ENCODE assay signal across 17 mouse cellular contexts in the genomic region with DNA sequence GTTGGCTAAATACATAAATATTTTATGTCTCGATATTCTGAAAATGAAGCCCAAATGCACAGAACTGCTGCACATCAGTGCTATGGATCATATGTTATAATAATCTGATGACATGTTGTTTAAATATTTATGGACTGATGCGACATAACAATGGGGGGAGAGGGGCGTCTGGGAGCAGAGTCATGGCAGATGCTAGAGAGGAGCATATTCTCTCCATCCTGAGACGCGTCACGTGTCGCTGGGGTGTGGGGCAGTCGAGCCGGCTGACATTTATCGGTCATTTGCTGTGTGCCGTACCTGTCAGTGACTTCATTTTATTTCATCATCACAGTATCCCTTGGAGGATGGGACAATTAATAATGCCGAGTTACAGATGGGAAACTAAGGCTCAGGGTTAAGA. TPM values are rescaled to one million over a fixed set of nuclear protein-coding genes. Genes with fewer than 3 reads are reported as not detected.
A peak's percentile ranks its signal among the peaks of the same experiment; 100 is the strongest.
DNase-seq lines count a peak whose midpoint lies in the region; ATAC-seq lines count a peak whose summit lies in the region.
"Had no signal": no experiment of that assay in that cellular context is flagged by ENCODE, and none has a peak within 500 bp of the region (broad histone marks: within the 10 kb centered on the region; RNA-seq: fewer than 3 reads in every experiment).

No protein-coding gene starts in this region.

- peaks cover 46% of the 10 kb centered on the region for H3K4me1 ChIP-seq in embryonic facial prominence, embryonic 13.5 days
- peaks cover 40% of the 10 kb centered on the region for H3K4me1 ChIP-seq in embryonic facial prominence, embryonic 10.5 days
- H3K4me1 ChIP-seq in hindbrain, embryonic 12.5 days = peaks cover 33% of the 10 kb centered on the region
- H3K4me1 ChIP-seq in hindbrain, embryonic 11.5 days (replicated peaks; ENCODE audit: control insufficient read depth, insufficient read depth, low read length) = no peaks in the 10 kb centered on the region; the same call in 1 of the 2 replicates
- H3K4me1 ChIP-seq in lung, embryonic 16.5 days (replicated peaks; ENCODE audit: control insufficient read depth, insufficient read depth, low read length) = peaks cover 33% of the 10 kb centered on the region

- H3K9ac ChIP-seq in embryonic facial prominence, embryonic 13.5 days = no peak overlapping the region
- H3K9ac ChIP-seq in hindbrain, embryonic 12.5 days = no peak overlapping the region
- H3K9ac ChIP-seq in hindbrain, embryonic 11.5 days (ENCODE audit: low read depth, low read length) = no peak overlapping the region
- no peak overlapping the region for H3K9ac ChIP-seq in lung, embryonic 16.5 days (ENCODE audit: low read length)
- H3K9ac ChIP-seq: embryonic facial prominence, embryonic 12.5 days; hindbrain, embryonic 13.5 days; limb, embryonic 12.5 days; liver, embryonic 13.5 days; midbrain, embryonic 12.5 days had no signal

- H3K9me3 ChIP-seq in embryonic facial prominence, embryonic 13.5 days = no peaks in the 10 kb centered on the region
- H3K9me3 ChIP-seq in embryonic facial prominence, embryonic 10.5 days = no peaks in the 10 kb centered on the region
- no peaks in the 10 kb centered on the region for H3K9me3 ChIP-seq in hindbrain, embryonic 12.5 days (replicated peaks)
- no peaks in the 10 kb centered on the region for H3K9me3 ChIP-seq in hindbrain, embryonic 11.5 days (ENCODE audit: control insufficient read depth, low read length)
- no peaks in the 10 kb centered on the region for H3K9me3 ChIP-seq in lung, embryonic 16.5 days (ENCODE audit: control insufficient read depth, low read length)
- H3K9me3 ChIP-seq: embryonic facial prominence, embryonic 12.5 days; hindbrain, embryonic 13.5 days; limb, embryonic 12.5 days; liver, embryonic 13.5 days; midbrain, embryonic 12.5 days had no signal

- no peak overlapping the region for H3K4me2 ChIP-seq in embryonic facial prominence, embryonic 13.5 days
- no peak overlapping the region for H3K4me2 ChIP-seq in hindbrain, embryonic 12.5 days (replicated peaks)
- no peak overlapping the region for H3K4me2 ChIP-seq in hindbrain, embryonic 11.5 days (replicated peaks; ENCODE audit: low read depth, low read length)
- H3K4me2 ChIP-seq in lung, embryonic 16.5 days (ENCODE audit: low read depth, low read length) = no peak overlapping the region
- H3K4me2 ChIP-seq: embryonic facial prominence, embryonic 12.5 days; hindbrain, embryonic 13.5 days; limb, embryonic 12.5 days; liver, embryonic 13.5 days; midbrain, embryonic 12.5 days had no signal

- WGBS in embryonic facial prominence, embryonic 13.5 days = 78% methylated on average over 12 of the region's 12 CpGs
- WGBS in embryonic facial prominence, embryonic 10.5 days = 91% methylated on average over 12 of the region's 12 CpGs
- 82% methylated on average over 12 of the region's 12 CpGs for WGBS in hindbrain, embryonic 12.5 days
- 83% methylated on average over 12 of the region's 12 CpGs for WGBS in hindbrain, embryonic 11.5 days
- WGBS in lung, embryonic 16.5 days = 47% methylated on average over 12 of the region's 12 CpGs
- WGBS in macrophage (ENCODE audit: missing documents) = 95% methylated on average over 12 of the region's 12 CpGs

- DNase-seq in embryonic facial prominence, embryonic 10.5 days (ENCODE audit: low spot score) = no peak
- no peak for DNase-seq in hindbrain, embryonic 11.5 days (ENCODE audit: low spot score)
- no peak for DNase-seq in lung, postnatal 10 days
- no peak for DNase-seq in adrenal gland, postnatal 10 days
- DNase-seq: adrenal gland, adult 8-10 months; cerebellum, adult 9-11 months; kidney, adult 11 months; liver, embryonic 13.5 days; right cerebral cortex, postnatal 14 days had no signal

- peaks cover 26% of the 10 kb centered on the region for H3K36me3 ChIP-seq in embryonic facial prominence, embryonic 13.5 days
- peaks cover 18% of the 10 kb centered on the region for H3K36me3 ChIP-seq in embryonic facial prominence, embryonic 10.5 days (replicated peaks)
- H3K36me3 ChIP-seq in hindbrain, embryonic 12.5 days = no peaks in the 10 kb centered on the region
- no peaks in the 10 kb centered on the region for H3K36me3 ChIP-seq in hindbrain, embryonic 11.5 days (ENCODE audit: control insufficient read depth, insufficient read depth, low read length)
- no peaks in the 10 kb centered on the region for H3K36me3 ChIP-seq in lung, embryonic 16.5 days (ENCODE audit: control insufficient read depth, insufficient read depth, low read length)
- no peaks in the 10 kb centered on the region for H3K36me3 ChIP-seq in macrophage (ENCODE audit: inconsistent target)
- H3K36me3 ChIP-seq: hindbrain, embryonic 13.5 days; liver, embryonic 13.5 days had no signal

- H3K27ac ChIP-seq in embryonic facial prominence, embryonic 13.5 days = 0 out of 2 replicates have a peak overlapping the region, but pooled peaks have one; percentile 28
- H3K27ac ChIP-seq in embryonic facial prominence, embryonic 10.5 days (replicated peaks) = no peak overlapping the region
- H3K27ac ChIP-seq in hindbrain, embryonic 12.5 days = no peak overlapping the region
- H3K27ac ChIP-seq in hindbrain, embryonic 11.5 days (ENCODE audit: low read depth, low read length) = no peak overlapping the region
- H3K27ac ChIP-seq in lung, embryonic 16.5 days (ENCODE audit: low read length) = 0 out of 2 replicates have a peak overlapping the region, but pooled peaks have one; percentile 29
- peak overlapping the region; percentile 29 for H3K27ac ChIP-seq in macrophage
- H3K27ac ChIP-seq: embryonic facial prominence, embryonic 12.5 days; limb, embryonic 12.5 days; liver, embryonic 13.5 days; midbrain, embryonic 12.5 days had no signal

- peaks cover 100% of the 10 kb centered on the region for H3K79me2 ChIP-seq in macrophage (ENCODE audit: inconsistent target)

- no peaks in the 10 kb centered on the region for H3K27me3 ChIP-seq in embryonic facial prominence, embryonic 13.5 days
- no peaks in the 10 kb centered on the region for H3K27me3 ChIP-seq in embryonic facial prominence, embryonic 10.5 days (replicated peaks; ENCODE audit: low read depth, poor library complexity, severe bottlenecking)
- no peaks in the 10 kb centered on the region for H3K27me3 ChIP-seq in hindbrain, embryonic 12.5 days
- H3K27me3 ChIP-seq in hindbrain, embryonic 11.5 days (ENCODE audit: control insufficient read depth, insufficient read depth, low read length) = no peaks in the 10 kb centered on the region
- H3K27me3 ChIP-seq in lung, embryonic 16.5 days (ENCODE audit: control insufficient read depth, insufficient read depth, low read depth, low read length) = no peaks in the 10 kb centered on the region
- H3K27me3 ChIP-seq: embryonic facial prominence, embryonic 12.5 days; hindbrain, embryonic 13.5 days; limb, embryonic 12.5 days; midbrain, embryonic 12.5 days had no signal

- no peak overlapping the region for H3K4me3 ChIP-seq in embryonic facial prominence, embryonic 13.5 days
- no peak overlapping the region for H3K4me3 ChIP-seq in embryonic facial prominence, embryonic 10.5 days
- no peak overlapping the region for H3K4me3 ChIP-seq in hindbrain, embryonic 12.5 days
- H3K4me3 ChIP-seq in hindbrain, embryonic 11.5 days (ENCODE audit: low read depth, low read length) = no peak overlapping the region
- H3K4me3 ChIP-seq in lung, embryonic 16.5 days (ENCODE audit: low read length) = no peak overlapping the region
- H3K4me3 ChIP-seq in macrophage (ENCODE audit: inconsistent target) = no peak overlapping the region
- H3K4me3 ChIP-seq: embryonic facial prominence, embryonic 12.5 days; hindbrain, embryonic 13.5 days; limb, embryonic 12.5 days; liver, embryonic 13.5 days; midbrain, embryonic 12.5 days had no signal

- ATAC-seq in embryonic facial prominence, embryonic 13.5 days (ENCODE audit: insufficient number of reproducible peaks, insufficient read depth, low FRiP score, low TSS enrichment, low read depth) = no peak
- ATAC-seq in hindbrain, embryonic 12.5 days (ENCODE audit: low FRiP score) = 0 out of 2 replicates have a peak, but pooled peaks have one; percentile 38
- ATAC-seq in hindbrain, embryonic 11.5 days (ENCODE audit: low FRiP score) = no peak
- ATAC-seq in lung, embryonic 16.5 days (ENCODE audit: low read depth) = peak; percentile 42; the same call in 1 of the 2 replicates

RNA-seq across cellular contexts. Expression of a gene that starts 10.2 kb away (rescaled TPM):
- 110 and 114 TPM in 2 replicates for polyA plus RNA-seq in embryonic facial prominence, embryonic 13.5 days (2015; fragmentation: Nextera tagmentation; extraction: Ambion mirVana)
- 85.4 and 85.8 TPM in 2 replicates for polyA plus RNA-seq in embryonic facial prominence, embryonic 10.5 days (2016; fragmentation: Nextera tagmentation; extraction: Ambion mirVana)
- 85.7 and 94.8 TPM in 2 replicates for polyA plus RNA-seq in hindbrain, embryonic 12.5 days (2016; fragmentation: Nextera tagmentation; extraction: Ambion mirVana)
- 84.5 and 87.8 TPM in 2 replicates for polyA plus RNA-seq in hindbrain, embryonic 11.5 days (2014; fragmentation: Nextera tagmentation; extraction: Ambion mirVana)
- 117 and 122 TPM in 2 replicates for polyA plus RNA-seq in lung, embryonic 16.5 days (2015; fragmentation: Nextera tagmentation; extraction: Ambion mirVana)
- total RNA-seq in macrophage (2018; cell fraction: chromatin; rRNA removed) = 10 to 100 TPM in 24 of 26 experiments, 1 to 10 TPM in 2; 7.6 to 91.2 (median 22.2) TPM
- 10 to 100 TPM; 21.6 to 55.9 (median 38.0) TPM for total RNA-seq in macrophage (2018; cell fraction: cytosol; rRNA removed)
- 100 to 1,000 TPM in 1 of 26 experiments, 10 to 100 TPM in 24, 1 to 10 TPM in 1; 9.4 to 134 (median 28.9) TPM for total RNA-seq in macrophage (2018; cell fraction: nucleus; rRNA removed)
- 25.6 to 82.5 TPM (median 33.5 TPM) in 3 replicates for polyA plus RNA-seq in macrophage (2018)
- total RNA-seq in adrenal gland, postnatal 10 days (2021) = 10 to 100 TPM; 18.9 to 19.4 TPM

Comparison
In these comparisons a context has a peak if more than half of its experiments do, and no peak if none do; other contexts are left out.
1. ATAC-seq: peak in hindbrain, embryonic 12.5 days (single experiment) and lung, embryonic 16.5 days (single experiment); none in embryonic facial prominence, embryonic 13.5 days (single experiment) and hindbrain, embryonic 11.5 days (single experiment).
2. H3K27ac ChIP-seq: peak in embryonic facial prominence, embryonic 13.5 days (single experiment), lung, embryonic 16.5 days (single experiment) and macrophage (single experiment); none in embryonic facial prominence, embryonic 10.5 days (single experiment), hindbrain, embryonic 12.5 days (single experiment) and hindbrain, embryonic 11.5 days (single experiment).